Mouse (Mus musculus): ENCODE data around the gene Wwp2.
"Not testable (repeated sequence)": the region's sequence is repeated elsewhere in the genome, so short reads cannot be mapped to it uniquely, and the experiment has no call there.

Wwp2 gene

DNA sequence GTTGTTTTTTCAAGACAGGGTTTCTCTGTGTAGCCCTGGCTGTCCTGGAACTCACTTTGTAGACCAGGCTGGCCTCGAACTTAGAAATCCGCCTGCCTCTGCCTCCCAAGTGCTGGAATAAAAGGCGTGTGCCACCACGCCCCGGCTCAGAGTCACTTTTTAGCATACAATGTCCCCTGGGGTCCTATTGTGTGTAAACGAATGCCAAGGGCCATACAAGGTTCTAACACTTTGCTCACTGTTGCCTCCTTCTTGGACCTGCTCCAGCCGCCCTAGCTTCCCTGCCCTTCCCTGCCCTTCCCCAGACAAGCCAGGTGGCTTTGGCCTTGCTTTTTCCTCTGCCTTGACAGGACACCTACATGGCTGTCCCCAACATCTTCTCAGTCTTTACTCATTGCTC, 40.6 kb downstream of the Wwp2 start:
- not testable (repeated sequence) for DNase-seq

DNA sequence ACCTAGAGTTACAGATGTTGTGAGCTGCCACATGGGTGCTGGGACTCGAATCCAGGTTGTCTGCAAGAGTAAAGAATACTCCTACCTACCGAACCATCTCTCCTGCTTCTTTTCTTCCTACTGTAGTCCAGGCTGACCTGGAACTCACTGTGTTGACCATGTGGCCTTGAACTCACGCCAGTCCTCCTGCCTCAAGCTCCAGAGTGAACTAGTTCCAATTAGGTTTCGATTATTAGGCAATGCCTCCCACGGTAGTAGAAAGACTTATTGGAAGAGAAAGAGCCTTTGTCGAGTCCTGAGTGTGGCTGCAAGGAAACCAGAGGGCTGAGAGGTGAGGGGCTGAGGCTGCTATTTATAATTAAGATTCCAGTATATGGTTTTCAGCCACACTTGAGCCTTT, 42.6 kb downstream of the Wwp2 start:
- DNase-seq = no peak

DNA sequence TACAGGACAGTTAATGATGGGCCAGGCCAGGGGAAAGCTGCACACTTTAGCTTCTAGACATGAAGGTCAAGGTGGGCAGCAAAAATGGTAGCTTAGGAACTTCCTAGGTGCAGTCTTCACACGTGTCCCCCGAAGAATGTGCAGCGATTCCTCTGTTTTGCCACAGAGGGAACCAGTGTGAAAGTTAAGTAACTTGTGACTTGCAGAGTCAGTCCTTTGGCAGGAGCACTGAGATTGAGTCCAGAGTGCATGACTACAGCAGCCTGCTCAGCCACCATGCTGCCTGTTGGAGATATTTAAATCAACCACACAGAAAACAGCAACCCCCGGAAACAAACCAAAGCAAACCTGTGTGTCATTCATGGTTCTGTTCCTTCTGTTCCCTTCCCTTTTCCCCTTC, 44.3 kb downstream of the Wwp2 start:
- no peak for DNase-seq

DNA sequence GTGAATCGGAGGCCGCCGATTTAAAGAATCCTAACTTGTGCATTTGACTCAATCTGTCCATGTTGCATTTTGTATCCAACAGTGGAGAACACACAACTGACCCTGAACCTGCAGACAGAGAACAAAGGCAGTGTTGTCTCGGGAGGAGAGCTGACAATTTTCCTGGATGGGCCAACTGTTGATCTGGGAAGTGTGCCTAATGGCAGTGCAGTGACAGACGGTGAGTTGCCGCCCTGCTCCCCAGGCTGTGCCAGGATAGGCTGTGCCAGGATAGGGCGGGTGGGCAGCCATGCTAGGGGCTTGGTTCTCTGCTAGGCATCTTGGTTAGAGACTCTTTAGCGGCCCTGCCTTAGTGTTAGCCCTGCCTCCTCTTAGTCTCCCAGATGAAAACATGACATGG, 47.1 kb downstream of the Wwp2 start:
- peak; percentile 83 to 85 for DNase-seq

DNA sequence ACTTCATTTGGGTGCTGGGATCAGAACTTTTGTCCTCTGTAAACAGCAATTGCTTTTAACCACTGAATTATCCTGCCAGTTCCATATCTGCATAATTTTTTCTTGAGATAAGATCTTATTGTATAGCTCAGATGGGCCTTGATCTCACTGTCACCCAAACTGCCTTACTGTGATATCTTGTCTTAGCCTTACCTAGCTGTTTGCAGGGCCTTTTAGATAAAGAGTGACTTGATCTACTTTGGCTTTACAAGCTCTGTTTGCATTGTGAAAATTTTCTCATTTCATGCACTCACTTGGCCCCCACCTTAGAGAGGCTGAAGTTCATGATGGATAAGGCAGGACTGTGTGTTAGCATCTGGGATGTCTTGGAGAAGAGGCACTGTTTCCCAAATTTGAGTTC, 48.8 kb downstream of the Wwp2 start:
- no peak for DNase-seq

DNA sequence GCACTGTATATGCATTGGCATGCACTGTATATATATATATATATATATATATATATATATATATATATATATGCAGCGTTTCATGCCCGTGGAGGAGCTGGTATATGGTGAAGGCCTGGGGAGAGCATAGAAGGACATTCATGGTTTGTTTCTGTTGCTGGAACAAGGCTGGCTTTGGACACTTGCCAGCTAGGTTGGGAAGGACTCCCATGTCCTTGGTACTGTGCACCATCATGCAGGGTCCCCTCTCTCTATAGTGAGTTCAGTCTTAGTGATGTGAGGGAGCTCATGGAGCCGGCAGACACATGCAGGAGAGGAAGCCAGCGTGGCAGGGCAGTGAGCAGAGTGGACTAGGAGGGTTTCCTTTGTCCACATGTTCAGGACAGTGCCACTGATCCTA, 52.4 kb downstream of the Wwp2 start:
- peak in 1 of 2 experiments; percentile 44 for DNase-seq

DNA sequence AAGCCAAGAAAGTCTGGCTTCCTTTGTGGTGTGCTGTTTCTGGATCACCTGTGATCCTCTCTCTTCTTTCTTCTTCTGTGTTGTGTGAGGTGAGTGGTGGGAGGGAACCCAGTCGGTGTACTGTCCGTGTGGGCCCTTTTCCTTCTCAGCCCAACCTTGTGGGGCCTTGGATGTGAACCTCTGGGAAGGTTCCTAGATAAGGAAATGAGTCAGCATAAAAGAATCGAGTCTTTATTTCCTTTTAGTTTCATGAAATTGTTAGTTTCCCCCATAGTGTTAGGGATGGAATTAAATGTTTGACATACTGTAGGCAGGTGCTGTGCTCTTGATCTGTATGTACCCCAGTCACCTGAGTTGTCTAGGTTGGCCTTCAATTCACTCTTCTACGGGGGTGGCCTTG, 52.9 kb downstream of the Wwp2 start:
- no peak for DNase-seq

DNA sequence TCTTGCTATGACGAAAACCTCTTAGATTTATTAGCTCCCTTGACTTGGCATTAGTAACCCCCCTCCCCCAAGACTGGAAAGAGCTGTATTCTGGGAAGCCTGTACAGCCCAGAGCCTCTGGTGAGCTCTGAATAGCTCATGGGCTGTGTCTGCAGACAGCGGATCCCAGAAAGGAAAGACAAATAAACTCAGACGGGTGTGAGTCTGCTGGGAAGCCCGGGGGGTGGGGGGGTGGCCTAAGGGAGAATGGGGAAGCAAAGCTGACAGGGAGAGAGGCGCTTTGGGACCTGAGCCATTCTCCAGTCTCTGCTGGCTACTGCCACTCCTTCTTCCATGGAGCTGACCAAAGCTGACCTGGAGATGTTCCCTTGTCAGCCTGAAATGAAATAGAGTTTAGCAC, 53.8 kb downstream of the Wwp2 start:
- no peak for DNase-seq

DNA sequence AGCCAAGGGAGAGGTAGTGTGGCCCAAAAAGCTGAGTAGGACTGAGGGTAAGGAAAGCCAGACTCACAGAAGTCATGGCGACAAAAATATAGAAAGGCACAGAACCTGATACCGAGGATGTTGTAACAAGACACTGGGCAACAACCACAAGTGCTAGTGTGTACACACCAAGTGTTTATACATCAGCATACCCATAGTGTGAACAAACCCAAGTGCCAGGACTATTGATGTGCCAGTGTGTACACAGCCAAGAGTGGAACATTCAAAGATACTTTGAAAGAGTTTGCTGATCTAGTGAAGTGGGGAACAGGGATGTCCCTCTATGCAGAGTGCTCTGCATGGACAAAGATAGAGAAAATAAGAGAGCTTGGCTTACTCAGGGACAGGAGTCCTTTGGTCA, 54.5 kb downstream of the Wwp2 start:
- no peak for DNase-seq

DNA sequence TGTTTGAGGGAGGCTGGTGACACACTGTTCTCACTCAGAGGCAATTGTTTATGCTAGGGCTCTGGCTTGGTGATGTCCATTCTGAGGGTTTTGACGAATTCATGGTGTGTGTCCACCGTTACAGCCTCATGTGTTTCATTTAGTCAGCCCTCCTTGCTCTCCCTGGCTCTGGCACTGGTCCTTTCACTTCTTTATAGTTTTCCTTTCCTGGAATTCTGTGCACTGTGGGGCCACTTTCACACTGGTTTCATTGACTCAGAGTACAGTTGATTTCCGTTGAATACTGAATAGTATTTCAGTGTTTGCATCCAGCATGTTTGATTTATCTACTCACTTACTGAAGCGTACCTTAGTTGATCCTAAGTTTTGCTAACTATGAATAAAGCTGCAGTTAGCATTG, 55.0 kb downstream of the Wwp2 start:
- no peak for DNase-seq

DNA sequence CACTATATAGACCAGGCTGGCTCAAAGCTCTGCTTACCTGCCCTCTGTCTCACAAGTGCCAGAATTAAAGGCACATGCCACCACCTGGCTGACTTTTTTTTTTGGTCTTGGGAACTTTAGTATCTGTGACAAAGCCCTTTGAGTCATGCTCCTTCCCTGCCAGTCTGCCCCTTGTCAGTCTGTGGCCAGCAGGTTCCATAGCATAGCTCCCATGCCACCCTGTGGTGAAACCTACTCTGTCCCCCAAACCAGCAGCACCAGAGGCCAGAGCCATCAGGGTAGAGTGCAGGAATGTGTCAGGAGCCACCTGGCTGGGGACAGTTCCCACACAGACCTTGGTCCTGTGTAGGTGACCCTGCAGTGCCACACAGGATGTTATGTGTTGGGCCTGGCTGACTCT, 55.7 kb downstream of the Wwp2 start:
- no peak for DNase-seq

DNA sequence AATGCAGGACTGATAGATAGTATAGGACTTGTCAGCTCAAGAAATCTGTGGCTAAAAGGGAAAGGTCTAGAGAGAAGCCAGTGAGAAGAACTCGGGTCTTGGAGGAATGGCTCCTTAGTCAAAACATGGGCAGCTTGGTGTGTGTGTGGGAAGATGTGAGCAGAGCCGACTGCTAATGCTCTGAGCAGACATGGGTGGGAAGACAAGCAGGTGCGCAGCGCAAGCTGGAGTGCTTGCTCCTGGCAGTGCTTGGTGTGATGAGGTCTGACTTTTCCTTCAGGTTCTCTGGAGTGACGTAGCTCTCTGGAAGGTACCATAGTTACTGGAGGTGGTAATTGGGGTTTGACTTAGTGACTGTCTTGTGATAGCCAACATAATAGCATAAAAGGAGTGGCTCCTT, 56.6 kb downstream of the Wwp2 start:
- no peak for DNase-seq

DNA sequence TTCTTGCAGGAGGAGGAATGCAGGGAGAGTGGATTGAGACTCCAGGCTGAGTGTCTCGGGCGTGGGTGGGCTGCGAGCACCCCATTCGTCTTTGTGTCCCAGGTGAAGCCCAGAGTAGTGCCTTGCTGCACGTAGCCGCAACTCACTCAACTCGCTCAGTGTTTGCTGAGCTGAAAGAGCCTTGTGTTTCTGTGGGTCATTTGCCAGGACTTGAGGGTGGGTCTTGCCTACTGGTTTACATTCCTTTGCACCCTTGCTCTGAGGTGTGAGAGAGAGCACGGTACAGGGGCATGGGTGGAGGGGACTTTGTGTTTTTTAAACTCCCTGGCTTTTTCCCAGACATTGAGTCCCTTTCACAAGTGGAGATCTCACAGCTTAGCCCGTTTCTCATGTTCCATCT, 59.3 kb downstream of the Wwp2 start:
- no peak for DNase-seq

DNA sequence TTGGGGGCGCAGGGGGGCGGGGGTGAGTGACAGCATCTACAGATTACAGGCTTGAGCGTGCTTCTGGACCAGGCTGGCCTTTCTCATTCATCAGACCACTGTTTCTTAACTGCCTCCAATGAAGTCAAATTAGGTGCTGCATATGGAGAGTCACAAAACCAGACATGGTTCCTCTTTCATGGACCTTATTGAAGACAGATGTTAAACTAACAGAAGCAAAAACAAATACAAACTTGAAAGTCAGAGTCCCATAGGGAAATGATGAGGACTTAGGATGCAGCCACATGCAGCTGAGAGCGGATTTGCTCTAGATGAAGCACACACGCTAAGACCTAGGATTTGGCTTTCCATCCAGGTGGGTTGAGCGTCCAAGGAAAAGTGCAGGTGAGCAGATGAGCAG, 61.5 kb downstream of the Wwp2 start:
- DNase-seq = no peak

DNA sequence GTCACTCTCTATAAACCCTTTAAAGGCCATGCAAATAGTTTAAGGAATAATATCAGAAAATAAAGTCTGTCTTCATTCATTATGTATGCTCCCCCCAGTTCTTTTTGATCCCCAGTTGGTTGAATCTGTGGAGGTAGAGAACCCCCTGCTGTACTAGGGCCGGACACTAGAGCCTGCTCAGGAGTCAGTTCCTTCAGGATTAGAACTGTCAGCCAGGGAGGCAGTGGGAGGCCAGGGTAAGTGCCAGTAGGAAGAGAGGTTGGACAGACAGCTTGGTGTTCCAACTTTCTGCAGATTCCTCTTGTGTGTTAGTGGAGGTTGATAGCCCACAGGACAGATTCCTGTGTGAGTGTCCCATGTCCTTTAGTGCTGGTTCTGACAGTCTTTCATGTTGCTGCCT, 62.2 kb downstream of the Wwp2 start:
- peak; percentile 65 to 70 for DNase-seq

DNA sequence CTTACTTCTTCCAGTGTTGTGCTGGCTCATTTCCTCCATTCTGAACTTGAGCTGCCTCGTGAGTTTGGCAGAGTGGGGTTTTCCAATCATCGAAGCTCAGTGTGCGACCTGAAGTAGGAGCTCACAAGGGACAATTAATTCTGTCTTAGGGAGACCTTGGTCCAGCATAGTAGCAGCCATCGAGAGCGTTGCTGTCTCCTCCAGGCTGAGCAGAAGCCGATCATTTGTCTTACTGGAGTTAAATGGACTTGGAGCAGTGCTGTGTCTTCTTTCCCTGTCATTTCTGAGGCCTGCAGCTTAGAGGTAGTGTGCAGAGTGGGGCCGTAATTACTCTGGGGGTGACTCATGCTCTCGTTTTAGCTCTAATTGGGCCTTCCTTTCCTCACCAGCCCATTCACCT, 62.6 kb downstream of the Wwp2 start:
- DNase-seq = no peak

DNA sequence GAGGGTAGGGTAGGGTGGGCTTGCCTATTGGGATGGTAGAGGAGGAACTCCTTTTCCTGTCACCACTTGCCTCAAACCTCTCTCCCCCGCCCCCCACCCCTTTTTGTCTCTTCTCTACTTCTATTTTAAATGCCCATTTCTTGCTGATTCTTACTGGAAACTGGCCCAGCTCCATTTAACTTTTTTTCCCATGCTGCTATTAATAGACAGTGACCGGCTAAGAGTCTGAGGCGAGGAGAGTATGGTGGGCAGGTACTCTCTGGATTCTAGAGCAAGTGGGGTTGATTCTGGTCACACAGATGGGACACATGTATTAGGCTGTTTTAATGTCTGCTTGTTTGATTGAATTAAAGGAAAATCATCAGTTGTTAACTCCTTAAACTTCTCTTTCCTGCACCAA, 63.4 kb downstream of the Wwp2 start:
- DNase-seq = no peak

DNA sequence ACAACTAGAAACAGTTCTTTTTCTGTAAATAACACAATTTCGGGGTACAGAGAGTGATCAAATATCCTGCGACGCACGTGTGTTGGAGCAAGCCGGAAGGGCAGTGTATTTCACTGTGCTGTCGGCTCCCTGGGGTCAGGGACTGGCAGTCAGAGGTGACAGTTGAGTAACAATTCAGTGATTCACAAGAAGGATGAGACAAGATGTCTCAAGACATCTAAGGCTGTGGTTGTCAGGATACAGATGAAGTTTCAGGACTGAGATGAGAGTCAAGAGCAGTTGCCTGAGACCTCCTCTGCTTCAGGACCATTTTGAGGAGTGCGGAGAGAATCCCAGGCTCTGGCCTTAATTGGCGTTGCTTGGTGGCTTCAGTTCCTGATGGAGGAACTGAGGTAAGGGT, 66.2 kb downstream of the Wwp2 start:
- DNase-seq = no peak

DNA sequence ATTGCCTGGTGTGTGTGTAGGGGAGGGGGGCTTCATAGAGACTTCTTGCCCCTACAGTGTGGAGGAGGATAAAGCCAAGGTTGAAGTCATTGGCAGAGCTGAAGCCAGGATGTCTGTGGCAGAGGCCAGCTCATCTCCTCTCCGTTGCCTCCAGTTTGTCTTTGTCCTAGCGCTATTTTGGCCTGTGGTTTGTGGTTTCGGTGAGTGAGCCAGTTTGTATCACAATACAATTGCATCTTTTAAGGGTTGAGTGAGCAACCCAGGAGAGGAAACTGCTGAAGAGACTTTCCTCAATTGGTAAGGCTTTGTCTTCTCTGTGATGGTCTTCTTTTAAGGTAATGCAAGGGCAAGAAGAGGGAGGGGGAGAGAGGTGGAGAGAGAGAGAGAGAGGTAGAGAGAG, 66.8 kb downstream of the Wwp2 start:
- DNase-seq = no peak

DNA sequence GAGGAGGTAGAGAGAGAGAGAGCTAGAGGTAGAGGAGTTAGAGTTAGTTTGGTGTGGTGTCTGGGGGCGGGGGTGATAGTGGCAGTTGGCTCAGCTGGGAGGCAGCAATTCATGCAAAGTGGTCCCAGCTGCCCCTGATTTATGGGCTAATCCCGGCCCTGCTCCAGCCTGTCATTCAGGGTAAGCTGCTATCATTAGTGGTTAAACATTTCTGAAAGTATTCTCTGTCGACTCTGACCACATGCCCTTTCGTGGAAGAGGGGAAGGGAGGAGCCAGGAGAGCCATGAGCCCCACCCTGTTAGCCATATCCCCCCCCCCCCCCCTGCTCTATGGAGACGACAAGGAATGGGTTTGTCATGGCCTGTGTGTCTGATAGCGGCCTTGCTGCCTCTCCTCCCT, 67.2 kb downstream of the Wwp2 start:
- no peak for DNase-seq

DNA sequence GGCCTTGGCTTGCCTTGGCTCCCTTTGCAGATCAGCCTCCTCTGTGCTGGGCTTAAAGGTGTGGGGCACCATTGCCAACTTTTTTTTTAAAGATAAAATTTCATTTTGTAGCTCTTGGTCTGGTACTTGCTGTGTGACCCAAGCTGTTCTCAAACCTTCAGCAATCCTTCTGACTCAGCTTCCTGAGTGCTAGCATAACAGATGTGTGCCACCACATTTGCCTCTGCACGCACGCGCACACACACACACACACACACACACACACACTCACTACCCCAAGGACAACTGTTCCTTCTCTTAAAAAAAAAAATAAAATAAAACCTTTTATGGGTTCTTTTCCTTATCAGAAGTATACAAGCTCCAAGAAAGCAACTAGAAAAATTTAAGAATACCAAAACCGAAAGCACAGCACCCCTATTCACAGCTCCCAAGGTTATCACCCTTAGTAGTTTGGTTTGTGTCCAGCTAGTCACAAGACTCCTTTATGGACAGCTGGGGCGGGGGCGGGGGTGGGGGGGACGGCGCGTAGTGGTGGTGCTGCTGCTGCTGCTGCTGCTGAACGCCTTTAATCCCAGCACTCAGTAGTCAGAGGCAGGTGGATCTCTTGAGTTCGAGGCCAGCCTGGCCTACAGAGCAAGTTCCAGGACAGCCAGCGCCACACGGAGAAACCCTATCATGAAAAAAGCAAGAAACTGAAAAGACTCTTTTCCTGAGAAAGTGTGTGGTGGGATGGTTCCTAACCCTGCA, 68.2 kb downstream of the Wwp2 start:
- DNase-seq = no peak

DNA sequence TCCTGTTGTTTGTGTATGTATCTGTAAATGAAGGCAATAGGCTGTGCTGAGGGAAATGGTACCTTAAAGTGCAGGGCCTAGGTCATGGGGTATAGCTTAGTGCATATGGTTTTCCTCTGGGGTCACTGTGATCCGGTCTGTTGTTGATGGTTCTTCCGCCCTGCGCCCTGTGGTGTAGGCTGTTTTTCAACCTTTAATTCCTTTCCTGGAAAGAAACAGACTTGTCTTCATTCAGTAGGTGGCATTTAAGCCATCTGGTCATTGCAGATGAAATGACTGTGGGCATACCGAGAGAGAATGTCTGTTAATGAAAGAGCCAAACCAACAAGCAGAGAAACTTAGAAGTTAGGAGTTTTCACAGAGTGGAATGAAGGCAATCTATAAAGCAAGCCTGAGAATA, 69.1 kb downstream of the Wwp2 start:
- peak in 1 of 2 experiments; percentile 53 for DNase-seq

DNA sequence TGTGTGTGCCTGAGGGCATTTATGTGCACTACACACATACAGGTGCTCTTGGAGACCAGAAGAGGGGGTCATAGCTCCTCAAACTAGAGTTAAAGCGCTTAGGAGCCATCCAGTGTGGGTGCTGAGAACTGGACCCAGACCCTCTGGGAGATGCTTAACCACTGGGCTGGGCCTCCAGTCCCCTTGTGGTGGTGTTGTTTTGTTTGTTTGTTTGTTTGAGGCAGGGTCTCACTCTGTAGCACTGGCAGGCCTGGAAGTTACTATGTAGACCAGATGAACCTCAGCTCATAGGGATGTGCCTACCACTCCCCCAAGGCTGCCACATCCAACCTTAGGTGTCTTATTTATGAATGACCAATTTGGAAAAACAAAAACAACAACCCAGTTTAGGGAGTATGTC, 70.9 kb downstream of the Wwp2 start:
- no peak for DNase-seq

DNA sequence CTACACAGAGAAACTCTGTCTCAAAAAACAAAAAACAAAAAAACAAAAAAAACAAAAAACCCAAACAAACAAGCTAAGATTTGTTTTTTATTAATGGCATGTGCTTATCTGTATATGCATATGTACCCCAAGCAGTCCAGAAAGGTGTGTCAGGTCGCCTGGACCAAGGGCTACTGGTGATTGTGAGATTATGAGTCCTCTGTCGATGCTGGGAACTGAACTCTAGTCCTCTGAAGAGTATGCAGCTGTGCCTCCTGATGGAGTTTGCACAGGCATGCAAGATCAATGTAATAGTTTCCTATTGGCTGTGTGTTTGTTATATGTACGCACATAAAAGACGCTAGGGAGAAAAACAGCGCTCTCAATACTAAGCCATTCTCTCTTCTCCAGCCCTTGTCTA, 74.0 kb downstream of the Wwp2 start:
- no peak for DNase-seq

DNA sequence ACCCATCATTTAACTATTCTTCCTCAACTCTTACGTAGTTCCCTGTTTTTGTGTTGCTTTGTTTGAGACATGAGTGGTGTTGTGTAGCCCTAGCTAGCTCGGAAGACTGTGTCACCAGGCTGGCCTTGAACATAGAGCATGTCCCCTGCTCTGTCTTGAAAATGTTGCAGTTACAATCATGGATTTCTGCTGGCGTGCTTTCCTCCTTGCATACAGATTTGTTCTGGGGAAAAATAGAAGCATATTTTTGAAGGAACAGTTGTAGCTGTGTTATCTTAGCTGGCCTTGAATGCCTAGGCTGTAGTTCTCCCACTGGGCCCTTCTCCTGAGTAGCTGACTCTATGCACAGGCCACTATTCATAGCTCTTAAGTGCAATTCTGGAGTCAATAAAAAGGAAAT, 74.6 kb downstream of the Wwp2 start:
- no peak for DNase-seq

DNA sequence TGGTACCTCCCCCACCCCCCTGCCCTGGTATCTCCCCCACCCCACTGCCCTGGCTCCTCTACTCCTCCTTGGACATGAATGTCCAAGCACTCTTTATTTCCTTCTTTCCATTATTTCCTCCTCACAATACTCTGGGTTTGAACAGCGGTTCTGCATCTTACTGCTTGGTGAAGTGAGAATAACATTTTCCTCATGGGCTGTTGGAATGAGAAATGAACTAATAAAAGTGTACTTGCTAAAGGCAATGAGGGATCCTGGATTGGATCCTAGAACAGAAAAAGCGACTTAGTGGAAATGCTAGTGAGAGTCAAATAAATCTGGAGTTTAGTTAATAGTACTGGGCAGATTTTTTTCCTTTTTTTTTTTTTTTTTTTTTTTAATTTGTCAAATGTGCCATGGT, 77.1 kb downstream of the Wwp2 start:
- DNase-seq = no peak
